Mouse (Mus musculus) T-helper 1 cell (primary cell): Measurements from ENCODE around the gene Qk.

ENCODE experiments used
- in situ Hi-C: fragments of 300-600 bp; cut with MboI, MseI; formaldehyde crosslinking; loops from one replicate; pipeline ENCODE4 v1.15.1; 2025; ENCODE audit warnings: high pct_unique_total_duplicates

Qk gene

GRCm38 (mm10) chr17:10319685-10320455 is at the start of gene Qk:
Qk (minus strand) TSS chr17:10319854.
- in situ Hi-C loops: loop anchor here (10.0 kb wide), 1 partner anchor 55 kb away; no protein-coding TSS in a partner anchor

- in situ Hi-C loops: no loop called here
Measured at GRCm38 (mm10) chr17:10367044-10367443, 47.4 kb upstream of the Qk start.

- in situ Hi-C loops: no loop called here
Measured at GRCm38 (mm10) chr17:10366577-10366976, 46.9 kb upstream of the Qk start.

- in situ Hi-C loops: no loop called here
Measured at GRCm38 (mm10) chr17:10365501-10366482, 46.1 kb upstream of the Qk start.

- in situ Hi-C loops: no loop called here
Measured at GRCm38 (mm10) chr17:10363151-10363550, 43.5 kb upstream of the Qk start.

GRCm38 (mm10) chr17:10361882-10362291 is 42.2 kb upstream of the Qk start:
- in situ Hi-C loops: no loop called here

GRCm38 (mm10) chr17:10360738-10361137 is 41.1 kb upstream of the Qk start:
- in situ Hi-C loops: no loop called here

GRCm38 (mm10) chr17:10359466-10359865 is 39.8 kb upstream of the Qk start:
- in situ Hi-C loops: no loop called here

GRCm38 (mm10) chr17:10357348-10357747 is 37.7 kb upstream of the Qk start:
- in situ Hi-C loops: no loop called here

- in situ Hi-C loops: no loop called here
Measured at GRCm38 (mm10) chr17:10356294-10356693, 36.6 kb upstream of the Qk start.

- in situ Hi-C loops: no loop called here
Measured at GRCm38 (mm10) chr17:10355746-10356145, 36.1 kb upstream of the Qk start.

- in situ Hi-C loops: no loop called here
Measured at GRCm38 (mm10) chr17:10338286-10338685, 18.6 kb upstream of the Qk start.

- in situ Hi-C loops: no loop called here
Measured at GRCm38 (mm10) chr17:10336558-10336957, 16.9 kb upstream of the Qk start.

GRCm38 (mm10) chr17:10335809-10336499 is 16.3 kb upstream of the Qk start:
- in situ Hi-C loops: no loop called here

GRCm38 (mm10) chr17:10334957-10335690 is 15.5 kb upstream of the Qk start:
- in situ Hi-C loops: no loop called here

GRCm38 (mm10) chr17:10334481-10334880 is 14.8 kb upstream of the Qk start:
- in situ Hi-C loops: no loop called here

- in situ Hi-C loops: no loop called here
Measured at GRCm38 (mm10) chr17:10333321-10333720, 13.7 kb upstream of the Qk start.

- in situ Hi-C loops: no loop called here
Measured at GRCm38 (mm10) chr17:10332127-10332526, 12.5 kb upstream of the Qk start.

- in situ Hi-C loops: no loop called here
Measured at GRCm38 (mm10) chr17:10329461-10329860, 9.8 kb upstream of the Qk start.

GRCm38 (mm10) chr17:10328544-10329100 is 9.0 kb upstream of the Qk start:
- in situ Hi-C loops: no loop called here
